Mouse (Mus musculus): ENCODE results near the gene Foxp1.

DNA sequence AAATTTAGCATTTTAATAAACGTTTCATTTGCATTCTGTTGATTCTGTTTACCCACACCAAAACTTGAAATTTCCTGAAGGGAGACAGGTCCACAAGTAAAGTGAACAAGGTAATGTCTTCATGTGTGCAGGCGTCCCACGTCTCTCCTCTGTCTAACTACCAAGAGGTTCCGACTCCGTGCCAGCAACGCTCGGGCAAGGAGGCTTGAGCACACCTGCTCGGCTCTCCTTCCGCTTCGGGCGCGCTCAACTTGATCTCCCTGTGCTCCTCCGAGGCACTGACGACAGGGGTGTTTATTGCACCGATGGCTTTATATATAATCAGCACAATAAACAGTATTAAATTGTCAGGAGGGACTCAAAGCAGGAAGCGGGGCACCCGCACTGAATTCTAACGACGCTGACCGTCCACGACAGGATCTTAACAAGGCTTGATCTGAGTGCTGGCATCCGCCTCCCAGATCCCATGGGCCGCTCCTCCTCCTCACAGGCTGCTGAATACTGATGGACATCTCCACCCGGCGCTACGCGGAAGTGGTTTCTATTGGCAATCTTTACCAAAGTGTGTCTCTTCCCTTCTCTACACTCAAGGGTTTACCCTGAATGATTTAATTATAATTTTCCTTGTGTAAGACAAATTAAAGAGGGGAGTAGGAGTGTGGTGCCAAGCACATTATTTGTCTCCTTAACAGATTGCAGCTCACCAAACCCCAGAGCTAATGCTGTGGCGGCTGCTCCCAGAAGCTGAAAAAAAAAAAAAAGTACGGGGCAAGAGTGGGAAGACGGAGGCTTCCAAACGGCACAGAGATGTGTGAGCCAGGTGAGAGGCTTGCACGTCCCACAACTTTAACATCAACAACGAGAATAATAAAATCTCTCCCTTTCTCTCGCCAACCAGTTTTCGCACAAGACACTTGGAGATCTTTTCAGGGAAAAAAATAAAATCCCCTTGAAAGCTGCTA lies 523.3 kb downstream of the Foxp1 start:
- no peak for TF ChIP-seq CTCF (IDR thresholded peaks at IDR 0.05; ENCODE audit: low read depth, low read length)
- no peak for TF ChIP-seq POLR2A (IDR thresholded peaks at IDR 0.05; ENCODE audit: borderline replicate concordance, low read depth, low read length)
